Mouse (Mus musculus): ENCODE measurements around the gene Cbx2. TPM values are rescaled to one million over a fixed set of nuclear protein-coding genes. Genes with fewer than 3 reads are reported as not detected.

Cbx2 gene
- polyA plus RNA-seq, 1 experiment from 2014 or later, result 15.3 TPM

- Histone ChIP-seq H3K36me3 (peaks cover 3% of the 10 kb centered on the region), H3K4me3 (peak overlapping the region; percentile 79), H3K4me1 (replicated peaks) (peaks cover 48% of the 10 kb centered on the region), H3K27ac (replicated peaks) (peak overlapping the region; percentile 85), H3K9ac (peak overlapping the region; percentile 83), H3K9me3 (no peaks in the 10 kb centered on the region), H3K4me2 (peak overlapping the region; percentile 91), H3K27me3 (no peaks in the 10 kb centered on the region)
- no peak; the same call in 1 of the 2 replicates for ATAC-seq (ENCODE audit: low FRiP score, low read depth)
- 5% methylated on average over 42 of the region's 42 CpGs for WGBS
Observed at GRCm38 (mm10) chr11:119022068-119022894, 481 bp upstream of the Cbx2 start.

- Histone ChIP-seq H3K36me3 (peaks cover 15% of the 10 kb centered on the region), H3K4me3 (peak overlapping the region; percentile 79), H3K27me3 (no peaks in the 10 kb centered on the region), H3K4me2 (peak overlapping the region; percentile 91), H3K4me1 (replicated peaks) (peaks cover 48% of the 10 kb centered on the region), H3K9me3 (no peaks in the 10 kb centered on the region), H3K27ac (replicated peaks) (peak overlapping the region; percentile 75), H3K9ac (peak overlapping the region; percentile 83)
- ATAC-seq (ENCODE audit: low FRiP score, low read depth), result no peak
- under 1% methylated on average over 15 of the region's 15 CpGs for WGBS
Observed at GRCm38 (mm10) chr11:119023616-119023980, 836 bp downstream of the Cbx2 start.

- Histone ChIP-seq H3K27me3 (no peaks in the 10 kb centered on the region), H3K9ac (peak overlapping the region; percentile 83), H3K9me3 (no peaks in the 10 kb centered on the region), H3K36me3 (peaks cover 22% of the 10 kb centered on the region), H3K4me2 (peak overlapping the region; percentile 91), H3K4me3 (peak overlapping the region; percentile 79), H3K27ac (replicated peaks) (peak overlapping the region; percentile 75; the same call in 1 of the 2 replicates), H3K4me1 (replicated peaks) (peaks cover 48% of the 10 kb centered on the region)
- 11% methylated on average over 6 of the region's 7 CpGs for WGBS
- no peak for ATAC-seq (ENCODE audit: low FRiP score, low read depth)
Observed at GRCm38 (mm10) chr11:119024260-119024659, 1.5 kb downstream of the Cbx2 start.

GRCm38 (mm10) chr11:119026203-119026602 lies 3.4 kb downstream of the Cbx2 start:
- no peak overlapping the region for H3K9ac ChIP-seq
- H3K4me2 ChIP-seq, result peak overlapping the region; percentile 91
- H3K36me3 ChIP-seq, result peaks cover 37% of the 10 kb centered on the region
- H3K4me1 ChIP-seq (replicated peaks), result peaks cover 48% of the 10 kb centered on the region
- H3K27me3 ChIP-seq, result no peaks in the 10 kb centered on the region
- H3K27ac ChIP-seq (replicated peaks), result 0 out of 2 replicates have a peak overlapping the region, but pooled peaks have one; percentile 26
- ATAC-seq (ENCODE audit: low FRiP score, low read depth), result no peak
- WGBS, result 42% methylated on average over 12 of the region's 12 CpGs
- H3K9me3 ChIP-seq, result no peaks in the 10 kb centered on the region
- H3K4me3 ChIP-seq, result no peak overlapping the region

GRCm38 (mm10) chr11:119033874-119034558 lies 11.3 kb downstream of the Cbx2 start:
- H3K9me3 ChIP-seq, result no peaks in the 10 kb centered on the region
- peaks cover 20% of the 10 kb centered on the region for H3K36me3 ChIP-seq
- peaks cover 41% of the 10 kb centered on the region for H3K27me3 ChIP-seq
- peak; percentile 23; the same call in 1 of the 2 replicates for ATAC-seq (ENCODE audit: low FRiP score, low read depth)
- peak overlapping the region; percentile 43 for H3K4me2 ChIP-seq
- peaks cover 45% of the 10 kb centered on the region for H3K4me1 ChIP-seq (replicated peaks)
- 0 out of 2 replicates have a peak overlapping the region, but pooled peaks have one; percentile 10 for H3K4me3 ChIP-seq
- H3K9ac ChIP-seq, result no peak overlapping the region
- WGBS, result 2% methylated on average over 26 of the region's 26 CpGs
- H3K27ac ChIP-seq (replicated peaks), result no peak overlapping the region

- peaks cover 14% of the 10 kb centered on the region for H3K36me3 ChIP-seq
- no peak overlapping the region for H3K9ac ChIP-seq
- no peak overlapping the region for H3K27ac ChIP-seq (replicated peaks)
- peaks cover 51% of the 10 kb centered on the region for H3K4me1 ChIP-seq (replicated peaks)
- peak overlapping the region; percentile 43 for H3K4me2 ChIP-seq
- peaks cover 45% of the 10 kb centered on the region for H3K27me3 ChIP-seq
- no peak for ATAC-seq (ENCODE audit: low FRiP score, low read depth)
- WGBS, result 6% methylated on average over 19 of the region's 19 CpGs
- H3K9me3 ChIP-seq, result no peaks in the 10 kb centered on the region
- H3K4me3 ChIP-seq, result 0 out of 2 replicates have a peak overlapping the region, but pooled peaks have one; percentile 10
Observed at GRCm38 (mm10) chr11:119034635-119035034, 11.9 kb downstream of the Cbx2 start.

GRCm38 (mm10) chr11:119035094-119035685 lies 12.4 kb downstream of the Cbx2 start:
- H3K27me3 ChIP-seq, result peaks cover 45% of the 10 kb centered on the region
- H3K27ac ChIP-seq (replicated peaks), result no peak overlapping the region
- H3K9me3 ChIP-seq, result no peaks in the 10 kb centered on the region
- no peak for ATAC-seq (ENCODE audit: low FRiP score, low read depth)
- WGBS, result 3% methylated on average over 21 of the region's 21 CpGs
- no peak overlapping the region for H3K9ac ChIP-seq
- peak overlapping the region; percentile 43; the same call in 1 of the 2 replicates for H3K4me2 ChIP-seq
- peaks cover 57% of the 10 kb centered on the region for H3K4me1 ChIP-seq (replicated peaks)
- H3K4me3 ChIP-seq, result peak overlapping the region; percentile 13
- H3K36me3 ChIP-seq, result peaks cover 8% of the 10 kb centered on the region

GRCm38 (mm10) chr11:119035686-119036165 lies 13.0 kb downstream of the Cbx2 start:
- Histone ChIP-seq H3K4me3 (peak overlapping the region; percentile 13), H3K9ac (no peak overlapping the region)
- WGBS, result 8% methylated on average over 21 of the region's 21 CpGs

GRCm38 (mm10) chr11:119036447-119036846 lies 13.7 kb downstream of the Cbx2 start:
- no peak for ATAC-seq (ENCODE audit: low FRiP score, low read depth)
- Histone ChIP-seq H3K9ac (no peak overlapping the region), H3K9me3 (no peaks in the 10 kb centered on the region), H3K4me2 (peak overlapping the region; percentile 60; the same call in 1 of the 2 replicates), H3K27ac (replicated peaks) (no peak overlapping the region), H3K27me3 (peaks cover 45% of the 10 kb centered on the region), H3K36me3 (0 out of 2 replicates have a peak, but pooled peaks cover 3% of the 10 kb centered on the region), H3K4me1 (replicated peaks) (peaks cover 63% of the 10 kb centered on the region), H3K4me3 (0 out of 2 replicates have a peak overlapping the region, but pooled peaks have one; percentile 34)
- 10% methylated on average over 15 of the region's 15 CpGs for WGBS

More at GRCm38 (mm10) chr11:119035686-119036165, 13.0 kb downstream of the Cbx2 start:
- ATAC-seq (ENCODE audit: low FRiP score, low read depth), result no peak
- Histone ChIP-seq H3K4me2 (peak overlapping the region; percentile 27; the same call in 1 of the 2 replicates), H3K36me3 (peaks cover 3% of the 10 kb centered on the region; the same call in 1 of the 2 replicates), H3K4me1 (replicated peaks) (peaks cover 60% of the 10 kb centered on the region), H3K27me3 (peaks cover 45% of the 10 kb centered on the region), H3K27ac (replicated peaks) (no peak overlapping the region), H3K9me3 (no peaks in the 10 kb centered on the region)

GRCm38 (mm10) chr11:119036934-119037779 lies 14.4 kb downstream of the Cbx2 start:
- Histone ChIP-seq H3K4me2 (peak overlapping the region; percentile 60), H3K36me3 (0 out of 2 replicates have a peak, but pooled peaks cover 3% of the 10 kb centered on the region), H3K27ac (replicated peaks) (no peak overlapping the region), H3K4me1 (replicated peaks) (peaks cover 70% of the 10 kb centered on the region), H3K4me3 (peak overlapping the region; percentile 34), H3K9me3 (no peaks in the 10 kb centered on the region), H3K27me3 (peaks cover 49% of the 10 kb centered on the region), H3K9ac (peak overlapping the region; percentile 23; the same call in 1 of the 2 replicates)
- ATAC-seq (ENCODE audit: low FRiP score, low read depth), result no peak
- WGBS, result 10% methylated on average over 57 of the region's 57 CpGs
